Mouse (Mus musculus) small intestine, adult 2 months (tissue): ENCODE measurements around the gene Atp4b.

Experiments used
- CTCF ChIP-seq: fragments of 200-500 bp; IDR thresholded peaks from 2 replicates; pipeline ENCODE4 v1.5.1; 2012; ENCODE audit warnings: low read depth, mild to moderate bottlenecking, control low read depth, inconsistent platforms, low read length, moderate library complexity, mixed read lengths; ENCODE audit not compliant: insufficient replicate concordance, insufficient read length; ENCODE audit errors: extremely low read depth
- POLR2A ChIP-seq: fragments of 200-500 bp; IDR thresholded peaks from 2 replicates; pipeline ENCODE4 v1.6.1; 2012; ENCODE audit warnings: low read depth, mild to moderate bottlenecking, control low read depth, inconsistent platforms, low read length, moderate library complexity

- TF ChIP-seq POLR2A (no peak), CTCF (no peak)
Observed at GRCm38 (mm10) chr8:13428156-13428555, 31.5 kb upstream of the Atp4b start.
